Mouse (Mus musculus): ENCODE measurements at regions not wholly inside any gene's neighbourhood (a gene's known extent, or its start where the extent isn't known, plus 50 kb on each side); places are given as distances from the start of the nearest gene placed in this dataset.

- TF ChIP-seq POLR2A (IDR thresholded peaks at IDR 0.05; ENCODE audit: extremely low read depth, insufficient read depth, low read length), result no peak
- no peak for TF ChIP-seq CTCF (IDR thresholded peaks at IDR 0.05; ENCODE audit: extremely low read depth, insufficient read depth, low read length)
Measured at GRCm38 (mm10) chr13:70205334-70205733, 403.1 kb downstream of the Med10 start.

Measured in cortical plate, adult 2 months (tissue).